Mouse (Mus musculus): Measurements from ENCODE around the gene Olfr845.

The Olfr845 gene

DNA sequence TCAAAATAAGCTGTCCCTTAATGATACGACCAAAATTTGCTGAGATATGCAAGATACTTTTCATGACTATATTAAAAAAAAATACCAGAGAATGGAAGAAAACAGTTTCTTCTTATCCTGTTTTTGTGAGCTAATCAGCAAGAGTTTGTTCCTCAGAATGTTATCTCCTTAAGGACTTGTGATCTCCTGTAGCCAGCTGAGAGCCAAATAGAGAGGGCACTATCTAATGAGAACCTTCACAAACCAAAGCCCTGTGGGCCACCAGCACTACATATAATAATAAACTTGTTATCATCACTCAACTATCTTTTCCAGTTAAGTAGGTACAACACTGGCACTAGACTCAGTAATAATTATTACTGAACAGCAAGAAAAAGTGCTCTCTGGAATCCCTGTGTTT is at the start of gene Olfr845:
Olfr845 (plus strand) TSS at position 301 of the 400 bp plus-strand sequence.
- DNase-seq (ENCODE audit: low spot score): no peak

DNA sequence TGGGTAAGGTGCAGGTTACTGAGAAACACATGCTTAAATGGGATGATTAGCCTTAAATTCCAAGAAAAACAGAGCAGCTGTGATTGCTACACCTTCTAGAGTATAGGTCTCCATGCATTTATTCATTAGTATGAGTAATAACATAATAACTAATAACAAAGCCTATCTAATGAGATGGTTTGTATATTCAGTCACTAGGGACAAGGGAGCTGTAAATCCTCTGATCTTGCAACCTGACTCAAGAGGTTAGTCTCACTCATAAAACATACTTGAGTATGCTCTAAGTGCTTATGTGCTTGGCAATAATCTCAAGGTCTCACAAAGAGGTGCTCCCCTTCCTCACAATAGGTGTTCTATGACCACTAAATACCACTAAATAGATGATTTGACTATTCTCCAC is 20.2 kb upstream of the Olfr845 start, which contains the start of gene Olfr844:
Olfr844 (plus strand) TSS at position 301 of the 400 bp plus-strand sequence.
- no peak for DNase-seq (ENCODE audit: low spot score)

DNA sequence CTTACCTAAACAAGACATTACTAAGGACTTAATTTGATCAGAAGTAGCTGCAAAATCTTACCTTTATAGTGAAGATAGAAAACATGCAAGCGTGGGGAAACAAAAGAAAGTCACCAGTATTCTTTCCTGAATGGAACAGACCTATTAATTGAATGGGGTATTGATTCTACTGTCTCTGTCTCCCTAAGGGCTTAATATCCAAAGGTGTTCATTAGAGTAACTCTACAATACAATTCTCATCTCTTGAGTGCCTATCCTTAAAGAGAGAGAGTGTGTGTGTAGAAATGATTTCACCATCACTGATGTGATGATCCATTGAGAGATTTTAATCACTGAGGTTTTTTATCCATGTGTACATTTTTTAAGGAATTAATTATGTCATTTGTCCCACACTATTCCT is 27.6 kb downstream of the Olfr845 start, which contains the start of gene Olfr846:
Olfr846 (minus strand) TSS at position 101 of the 400 bp plus-strand sequence.
- no peak for DNase-seq (ENCODE audit: low spot score)

DNA sequence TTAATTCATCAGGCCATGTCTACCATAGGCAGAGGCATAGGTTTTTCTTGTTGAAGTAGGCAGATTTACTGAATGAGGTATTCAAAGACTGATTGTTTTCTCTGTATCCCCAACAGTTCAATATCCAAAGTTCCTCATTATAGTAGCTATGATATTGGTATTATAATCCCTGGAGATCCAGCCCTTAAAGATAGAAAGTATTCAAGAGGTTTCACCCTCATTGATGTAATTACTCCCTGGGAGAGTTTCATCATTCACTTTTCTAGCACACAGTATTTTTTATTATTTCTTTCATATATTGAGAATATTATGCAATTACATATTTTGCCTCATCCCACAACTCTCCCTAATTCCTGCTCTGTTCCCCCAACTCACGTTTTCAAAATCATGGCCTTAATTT is 42.3 kb downstream of the Olfr845 start, which contains the start of gene Olfr847:
Olfr847 (minus strand) TSS at position 101 of the 400 bp plus-strand sequence.
- no peak for DNase-seq (ENCODE audit: low spot score)
